Mouse (Mus musculus): Measurements from ENCODE around the gene Mr1. TPM values are rescaled to one million over a fixed set of nuclear protein-coding genes. Genes with fewer than 3 reads are reported as not detected.
"Not testable (repeated sequence)": the region's sequence is repeated elsewhere in the genome, so short reads cannot be mapped to it uniquely, and the experiment has no call there.

Gene Mr1
- total RNA-seq (2015) (4.6 and 7.6 TPM in 2 replicates), total RNA-seq (2017) (3.3 and 4.1 TPM in 2 replicates)

DNA sequence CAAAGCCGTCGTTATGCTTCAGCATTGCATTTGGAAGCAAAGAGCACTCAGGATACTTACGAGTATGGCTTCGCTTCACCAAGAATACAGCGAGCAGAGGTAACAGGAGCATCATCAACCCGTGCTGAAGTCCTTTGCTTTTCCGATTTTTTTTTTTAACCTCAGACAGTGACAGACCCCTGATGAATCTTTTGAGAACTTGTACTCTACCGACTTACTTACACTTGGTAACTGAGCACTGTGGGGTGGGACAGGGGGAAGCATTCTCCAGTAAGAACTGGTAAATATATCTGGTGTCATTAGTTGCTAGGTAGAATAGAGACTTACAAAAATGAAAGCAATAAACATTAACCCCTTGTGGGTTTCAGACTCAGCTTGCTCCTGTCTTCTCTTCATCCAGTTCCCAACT lies at the start of gene Mr1:
Gene Mr1, minus strand, starts transcription at position 243 of the 409 bp plus-strand sequence.
- peak; percentile 93 for ATAC-seq (replicated peaks; ENCODE audit: poor library complexity)

DNA sequence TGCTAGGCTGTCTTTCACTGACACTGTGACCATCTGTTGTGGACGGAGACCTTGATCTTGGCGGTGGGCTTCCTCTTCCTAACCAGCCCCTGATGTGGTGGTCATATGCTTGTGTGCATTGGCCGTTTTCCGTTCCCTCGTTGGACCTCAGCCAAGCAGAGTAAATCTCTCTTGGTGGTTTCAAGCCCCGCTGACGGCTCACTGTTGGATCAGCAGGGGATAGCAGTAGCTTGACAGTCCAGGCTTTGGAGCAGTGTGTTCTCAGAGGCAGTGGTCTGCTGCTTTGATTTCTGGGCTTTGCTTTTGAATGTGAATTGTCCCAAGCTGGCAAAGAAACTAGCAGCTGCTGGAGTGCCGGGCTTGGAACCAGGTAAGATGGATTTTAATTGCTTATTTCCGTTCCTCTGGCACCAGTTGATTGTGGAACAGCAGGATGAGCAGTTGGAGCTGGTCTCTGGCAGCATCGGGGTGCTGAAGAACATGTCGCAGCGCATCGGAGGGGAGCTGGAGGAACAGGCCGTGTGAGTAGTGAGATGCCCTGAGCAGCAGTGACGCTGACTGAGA lies 46.3 kb upstream of the Mr1 start:
- peak; percentile 17; the same call in 1 of the 2 replicates for ATAC-seq (replicated peaks; ENCODE audit: poor library complexity)

DNA sequence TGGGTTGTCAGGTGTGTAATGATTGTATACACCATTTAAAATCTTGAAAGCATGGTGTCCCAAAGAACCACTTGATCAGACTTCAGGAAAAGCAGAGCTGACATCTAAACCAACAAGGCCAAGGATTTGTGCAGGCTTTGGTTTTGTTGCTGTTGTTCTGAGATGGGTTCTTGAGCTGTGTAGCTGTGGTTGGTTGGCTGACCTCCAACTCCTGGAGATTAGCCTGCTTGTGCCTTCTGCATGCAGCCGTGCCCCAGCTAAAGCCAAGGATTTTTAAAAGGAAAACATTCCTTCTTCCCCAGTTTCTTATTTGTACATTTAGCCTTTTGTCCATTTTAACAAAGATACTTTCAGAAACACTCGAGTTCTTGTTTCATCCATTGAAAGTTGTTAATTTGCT lies 45.1 kb upstream of the Mr1 start:
- ATAC-seq (replicated peaks; ENCODE audit: poor library complexity) = no peak

DNA sequence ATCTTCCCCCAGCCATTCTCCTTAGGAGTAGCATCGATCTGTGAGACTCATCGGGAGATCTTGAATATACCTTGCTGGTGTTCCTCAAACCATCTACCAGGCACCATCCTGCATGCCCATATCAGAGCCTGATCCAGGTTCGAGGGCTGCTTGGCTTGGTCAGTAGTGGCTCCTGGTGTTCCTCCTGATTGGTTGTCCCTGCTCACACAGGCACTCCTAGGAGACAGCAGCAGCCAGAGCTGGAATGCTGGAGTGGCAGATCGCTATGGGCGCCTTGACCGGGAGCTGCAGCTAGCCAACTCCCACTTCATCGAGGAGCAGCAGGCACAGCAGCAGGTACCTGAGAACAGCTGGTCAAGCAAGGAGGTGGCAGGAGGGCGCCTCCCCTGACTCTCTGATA lies 44.6 kb upstream of the Mr1 start:
- ATAC-seq (replicated peaks; ENCODE audit: poor library complexity) = no peak

DNA sequence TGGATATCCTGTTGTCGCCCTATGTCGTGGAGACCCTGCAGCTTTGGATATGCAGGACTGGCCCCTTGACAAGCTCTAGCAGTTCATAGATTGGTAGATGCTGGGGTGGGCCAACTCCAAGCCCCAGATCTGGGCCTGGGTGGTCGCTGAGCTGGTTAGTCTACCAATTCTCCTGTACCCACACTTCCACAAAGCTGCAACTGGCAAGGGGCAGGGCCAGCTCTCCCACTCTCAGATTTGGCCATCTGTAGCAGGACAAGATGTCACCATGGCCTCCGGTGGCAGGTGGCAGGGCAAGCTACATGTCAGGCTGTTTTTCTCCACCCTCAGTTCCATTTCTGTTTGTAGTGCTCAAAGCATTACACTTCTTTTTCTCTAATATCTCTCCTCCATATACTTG lies 42.0 kb upstream of the Mr1 start:
- ATAC-seq (replicated peaks; ENCODE audit: poor library complexity) = no peak

DNA sequence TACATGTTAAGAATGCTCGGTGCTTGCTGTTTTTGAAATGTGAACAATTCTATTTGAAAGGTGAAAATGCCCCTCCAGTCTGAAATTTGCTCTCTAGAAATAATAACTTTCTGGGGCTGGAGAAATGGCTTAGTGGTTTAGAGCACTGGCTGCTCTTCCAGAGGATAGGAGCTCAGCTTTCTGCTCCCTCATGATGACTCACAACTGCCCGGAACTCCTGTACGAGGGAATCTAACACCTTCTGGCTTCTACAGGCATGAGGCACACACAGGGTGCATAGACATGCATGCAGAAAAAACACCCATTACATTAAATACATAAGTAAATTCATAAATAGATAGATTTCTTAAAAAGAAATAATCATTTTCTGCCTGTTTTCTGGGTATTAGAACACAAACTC lies 37.6 kb upstream of the Mr1 start:
- ATAC-seq (replicated peaks; ENCODE audit: poor library complexity) = no peak

DNA sequence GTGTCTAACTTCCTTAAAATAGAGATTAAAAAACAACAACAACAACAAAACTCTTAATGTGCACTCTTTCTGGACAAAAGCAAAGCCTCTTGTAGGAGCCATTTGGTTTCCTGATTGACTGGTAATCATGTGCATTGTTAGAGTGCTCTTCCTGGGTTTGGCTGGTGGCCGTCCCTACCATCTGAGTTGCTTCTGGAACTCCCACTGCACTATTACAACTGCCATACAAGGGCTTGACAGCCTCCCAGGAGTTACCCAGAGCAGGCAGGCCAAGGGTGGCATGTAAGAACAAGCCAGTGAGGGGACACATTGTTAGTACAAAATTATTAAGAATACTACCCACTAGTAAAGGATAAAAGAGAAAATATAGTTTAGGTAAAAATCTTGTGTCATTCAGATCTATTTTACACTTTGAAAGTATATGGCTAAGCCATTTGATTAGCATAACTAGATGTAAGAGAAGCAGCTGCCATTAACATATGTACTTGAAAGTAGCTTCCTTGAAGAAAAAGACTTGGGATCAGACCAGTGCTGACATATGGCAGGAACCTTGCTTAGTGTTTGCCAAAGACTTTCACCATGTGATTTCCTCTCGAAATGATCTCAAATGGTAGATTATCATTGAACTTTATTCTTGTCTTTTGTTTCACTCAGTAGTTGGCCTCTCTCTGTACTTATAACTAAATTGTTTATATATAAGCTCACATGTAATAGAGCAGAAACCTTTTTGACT lies 31.7 kb upstream of the Mr1 start:
- no peak for ATAC-seq (replicated peaks; ENCODE audit: poor library complexity)

DNA sequence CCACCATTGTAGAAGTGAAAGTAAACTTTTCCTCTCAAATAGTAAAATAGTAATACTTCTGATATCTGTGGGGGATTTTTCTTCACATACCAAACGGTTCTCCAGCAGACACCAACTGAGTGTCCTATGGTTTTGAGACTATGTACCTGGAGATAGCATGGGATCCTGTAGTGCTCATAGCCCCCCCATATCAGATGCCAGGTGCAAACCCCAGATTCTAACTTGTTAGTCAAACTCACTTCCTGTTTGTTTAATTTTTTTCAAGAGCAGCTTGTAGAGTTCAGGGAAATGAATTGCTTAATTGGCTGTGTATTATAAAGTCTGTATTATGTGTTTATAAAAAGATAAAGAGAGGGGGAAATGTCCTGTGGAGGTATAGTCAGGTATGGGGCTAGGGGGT lies 27.8 kb upstream of the Mr1 start:
- ATAC-seq (replicated peaks; ENCODE audit: poor library complexity) = no peak

DNA sequence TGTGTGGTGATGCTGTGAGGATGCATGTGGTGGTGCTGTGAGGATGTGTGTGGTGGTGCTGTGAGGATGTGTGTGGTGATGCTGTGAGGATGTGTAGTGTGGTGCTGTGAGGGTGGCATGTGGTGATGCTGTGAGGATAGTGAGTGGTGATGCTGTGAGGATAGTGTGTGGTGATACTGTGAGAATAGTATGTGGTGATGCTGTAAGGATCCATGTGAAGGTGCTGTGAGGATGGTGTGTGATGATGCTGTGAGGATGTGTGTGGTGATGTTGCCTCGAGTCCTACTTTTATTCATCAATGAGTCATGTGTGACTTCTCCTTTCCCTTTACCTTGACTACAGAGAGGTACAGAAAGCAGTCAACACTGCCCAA lies 27.0 kb upstream of the Mr1 start:
- not testable (repeated sequence) for ATAC-seq (replicated peaks; ENCODE audit: poor library complexity)

DNA sequence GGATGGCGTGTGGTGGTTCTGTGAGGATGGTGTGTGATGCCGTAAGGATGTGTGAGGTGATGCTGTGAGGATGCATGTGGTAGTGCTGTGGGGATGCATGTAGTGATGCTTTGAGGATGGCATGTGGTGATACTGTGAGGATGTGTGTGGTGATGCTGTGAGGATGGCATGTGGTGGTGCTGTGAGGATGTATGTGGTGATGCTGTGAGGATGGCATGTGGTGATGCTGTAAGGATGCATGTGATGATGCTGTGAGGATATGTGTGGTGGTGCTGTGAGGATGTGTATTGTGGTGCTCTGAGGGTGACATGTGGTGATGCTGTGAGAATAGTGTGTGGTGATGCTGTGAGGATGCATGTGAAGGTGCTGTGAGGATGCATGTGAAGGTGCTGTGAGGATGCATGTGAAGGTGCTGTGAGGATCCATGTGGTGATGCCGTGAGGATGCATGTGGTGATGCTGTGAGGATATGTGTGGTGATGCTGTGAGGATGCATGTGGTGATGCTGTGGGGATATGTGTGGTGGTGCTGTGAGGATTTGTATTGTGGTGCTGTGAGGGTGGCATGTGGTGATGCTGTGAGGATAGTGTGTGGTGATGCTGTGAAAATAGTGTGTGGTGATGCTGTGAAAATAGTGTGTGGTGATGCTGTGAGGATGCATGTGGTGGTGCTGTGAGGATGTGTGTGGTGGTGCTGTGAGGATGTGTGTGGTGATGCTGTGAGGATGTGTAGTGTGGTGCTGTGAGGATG lies 26.5 kb upstream of the Mr1 start:
- no peak for ATAC-seq (replicated peaks; ENCODE audit: poor library complexity)

DNA sequence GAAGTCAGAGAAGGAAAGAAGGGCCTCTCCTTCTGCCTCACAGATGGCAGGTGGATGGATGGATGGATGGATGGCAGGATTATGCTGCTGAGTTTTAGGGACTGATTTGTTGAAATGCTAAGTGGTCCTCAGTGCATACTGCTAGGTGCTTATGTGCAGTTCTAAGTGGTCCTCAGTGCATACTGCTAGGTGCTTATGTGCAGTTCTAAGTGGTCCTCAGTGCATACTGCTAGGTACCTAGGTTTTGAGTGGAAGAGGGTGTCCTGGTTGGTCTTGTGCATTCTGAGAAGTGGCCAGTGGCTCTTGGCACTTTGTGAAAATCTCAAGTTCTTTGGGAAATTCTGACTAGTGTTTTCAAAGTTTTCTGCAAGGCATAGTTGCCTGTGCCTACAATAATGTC lies 23.3 kb upstream of the Mr1 start:
- ATAC-seq (replicated peaks; ENCODE audit: poor library complexity) = no peak

DNA sequence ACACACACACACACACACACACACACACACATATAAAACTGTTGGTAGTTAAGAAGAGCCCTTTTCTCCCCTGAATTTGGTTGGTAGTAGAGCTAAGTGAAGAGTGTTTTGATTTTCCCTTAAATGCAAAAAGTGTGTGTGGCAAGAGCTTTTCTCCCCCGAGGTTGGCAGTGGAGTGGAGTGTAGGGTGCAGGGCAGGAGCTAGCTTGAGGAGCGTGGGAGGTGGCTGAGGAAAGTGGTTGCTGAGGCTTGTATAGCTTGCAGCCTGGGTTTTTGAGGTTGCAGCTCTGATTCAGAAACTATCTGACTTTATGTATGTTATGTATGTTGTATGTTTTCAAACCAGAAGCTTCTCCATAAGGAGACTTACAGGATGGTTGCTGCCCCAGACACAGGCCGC lies 20.8 kb upstream of the Mr1 start:
- no peak for ATAC-seq (replicated peaks; ENCODE audit: poor library complexity)

DNA sequence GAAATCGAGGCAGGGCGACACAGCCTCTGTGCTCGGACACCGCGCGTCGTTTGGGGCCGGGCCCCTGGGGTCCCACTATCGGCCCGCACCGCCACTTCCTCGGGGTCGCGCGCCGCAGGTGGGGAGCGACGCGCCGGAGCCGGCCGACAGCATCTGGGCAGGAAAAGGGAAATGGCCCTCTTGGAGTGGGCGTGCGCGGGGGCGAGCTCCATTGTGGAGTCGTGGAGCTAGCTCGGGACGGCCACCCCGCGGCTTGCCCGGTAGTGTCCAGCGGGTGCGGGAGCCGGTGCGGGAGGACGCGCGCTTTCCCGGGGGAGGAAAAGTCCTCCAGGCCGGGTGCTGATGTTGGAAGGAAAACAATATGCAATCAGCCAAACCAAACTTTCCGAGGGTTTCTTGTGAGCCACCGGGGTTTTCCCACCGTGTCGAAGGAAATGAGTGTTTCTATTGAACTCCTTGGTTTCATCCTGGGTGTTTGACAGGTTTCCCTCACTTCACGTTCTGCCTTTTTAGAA lies 12.4 kb upstream of the Mr1 start:
- ATAC-seq (replicated peaks; ENCODE audit: poor library complexity) = peak; percentile 45

DNA sequence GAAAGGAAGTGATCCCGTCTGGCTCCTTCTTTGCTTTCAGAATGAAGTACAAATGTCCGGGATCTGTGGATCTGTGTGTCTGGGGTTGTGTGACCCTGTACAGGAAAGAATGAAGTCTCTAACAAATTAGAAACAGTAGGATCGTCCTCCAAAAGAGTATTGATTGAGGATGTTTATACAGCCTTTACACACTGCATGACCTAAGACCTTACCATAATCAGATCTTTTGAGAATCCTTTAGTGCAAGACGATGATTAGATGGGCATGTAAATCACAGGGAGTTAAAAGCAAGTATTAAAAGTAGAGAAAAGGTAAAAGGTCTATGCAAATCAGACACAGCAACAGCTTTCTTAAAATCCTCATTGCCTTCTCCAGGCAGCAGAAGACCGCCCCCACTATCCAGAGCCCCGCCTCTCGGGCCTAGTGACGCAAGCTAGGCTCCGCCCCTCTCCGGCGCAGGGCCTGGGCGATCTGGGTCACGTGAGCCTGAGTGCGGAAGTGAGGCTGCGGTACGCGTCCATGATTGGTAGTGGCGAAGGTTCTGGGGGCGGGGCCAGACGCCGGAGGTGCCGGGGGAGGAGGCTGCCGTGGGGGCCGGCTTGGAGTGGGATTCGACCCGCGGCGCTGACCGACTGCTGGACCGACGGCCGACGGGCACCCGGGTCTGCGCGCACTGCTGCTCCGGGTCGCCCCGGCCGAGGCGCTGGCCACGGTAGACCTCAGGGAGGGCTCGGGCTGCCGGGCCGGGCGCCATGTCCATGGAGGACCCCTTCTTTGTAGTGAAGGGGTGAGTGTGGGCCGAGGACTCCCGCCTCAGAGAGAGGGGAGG lies 11.7 kb upstream of the Mr1 start, which contains the start of gene Stx6:
Gene Stx6, plus strand, starts transcription at position 575 of the 829 bp plus-strand sequence.
- peak; percentile 99 for ATAC-seq (replicated peaks; ENCODE audit: poor library complexity)

DNA sequence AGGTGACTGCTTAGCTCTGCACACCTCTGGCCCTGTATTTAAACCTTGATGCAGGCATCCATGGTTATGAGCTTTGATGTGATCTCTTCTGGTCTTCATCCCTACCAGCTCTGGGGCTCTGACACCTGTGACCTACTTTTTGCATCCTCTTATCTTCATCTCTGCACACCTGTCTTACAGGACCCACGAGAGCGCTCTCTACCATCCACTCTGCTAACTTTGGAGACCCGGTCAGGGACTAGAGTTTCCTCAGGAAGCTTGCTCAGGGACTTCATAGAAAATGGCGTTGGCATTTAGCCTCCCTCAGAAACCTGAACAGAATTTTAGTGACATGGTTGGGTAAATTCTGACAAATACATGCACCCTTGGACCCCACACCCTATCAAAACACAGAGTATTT lies 7.3 kb upstream of the Mr1 start:
- ATAC-seq (replicated peaks; ENCODE audit: poor library complexity) = no peak

DNA sequence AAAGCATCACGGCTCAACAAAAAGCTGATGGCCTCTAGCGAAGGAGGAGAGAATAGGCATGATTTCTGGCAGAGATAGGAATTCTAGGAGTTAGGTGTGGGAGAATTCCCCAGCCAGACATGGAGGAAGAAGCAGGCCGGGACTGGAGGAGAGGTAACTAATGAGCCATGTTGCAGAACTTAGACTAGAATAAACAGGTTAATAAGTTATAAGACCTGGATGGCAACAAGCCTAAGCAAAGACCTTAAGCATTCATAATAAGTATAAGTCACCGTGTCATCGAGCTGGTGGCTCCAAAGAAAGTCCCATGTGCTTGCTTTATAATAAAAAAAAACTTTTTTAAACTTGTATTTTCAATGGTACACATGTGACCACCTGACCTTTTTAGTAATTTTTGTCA lies 4.2 kb upstream of the Mr1 start:
- ATAC-seq (replicated peaks; ENCODE audit: poor library complexity) = no peak

DNA sequence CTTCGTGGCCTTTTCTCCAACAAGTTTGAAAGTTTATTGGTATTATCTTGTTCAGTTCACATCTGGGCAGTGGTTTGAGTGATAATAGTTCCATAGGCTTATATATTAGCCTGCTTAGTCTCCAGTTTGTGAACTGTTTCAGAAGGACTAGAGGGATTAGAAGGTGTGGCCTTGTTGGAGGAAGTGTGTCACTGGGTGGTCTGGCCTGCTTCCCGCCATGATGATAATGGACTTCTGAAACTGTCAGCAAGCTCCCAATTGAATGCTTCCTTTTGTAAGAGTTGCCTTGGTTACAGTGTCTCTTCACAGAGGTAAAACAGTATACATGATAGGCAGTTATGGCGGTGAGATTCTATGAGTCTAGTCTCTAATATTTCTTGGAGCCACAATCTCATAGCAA lies 2.8 kb upstream of the Mr1 start:
- ATAC-seq (replicated peaks; ENCODE audit: poor library complexity) = no peak

DNA sequence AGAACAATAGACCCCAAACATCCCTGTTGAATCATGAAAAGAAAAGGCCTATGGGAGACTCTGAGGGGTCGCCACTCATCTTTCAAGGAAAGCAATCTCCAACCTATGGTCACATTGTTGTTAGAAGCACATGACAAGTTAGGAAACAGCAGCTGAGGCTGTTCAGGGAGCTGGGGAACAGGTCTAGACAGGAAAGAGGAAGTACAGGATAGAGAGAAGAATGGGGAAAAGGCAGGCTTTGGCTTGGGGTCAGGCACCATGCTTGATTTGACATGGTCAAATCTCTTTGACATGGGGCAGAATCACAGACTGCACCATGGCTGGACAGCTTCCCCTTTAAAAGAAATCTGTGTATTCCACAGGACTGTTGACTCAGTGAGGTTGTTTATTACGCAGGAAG lies 614 bp upstream of the Mr1 start:
- peak; percentile 32 for ATAC-seq (replicated peaks; ENCODE audit: poor library complexity)

DNA sequence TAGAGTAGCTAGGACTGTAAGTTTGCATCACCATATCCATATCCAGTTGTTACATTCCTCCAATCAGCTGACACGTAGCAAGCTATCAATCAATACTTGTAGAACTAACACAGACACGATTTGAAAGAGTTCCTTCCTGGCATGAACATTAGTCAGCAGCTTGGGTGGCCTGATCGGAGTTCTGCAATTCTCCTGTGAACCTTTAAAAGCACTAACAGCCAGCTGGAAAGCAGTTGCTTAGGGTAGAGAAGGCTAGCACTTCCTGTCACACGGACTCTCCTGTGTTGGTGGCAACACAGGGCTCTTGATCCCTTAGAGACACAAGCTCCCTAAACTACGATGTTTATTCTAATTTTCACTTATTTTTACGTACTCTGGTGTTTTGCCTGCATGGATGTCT lies 994 bp downstream of the Mr1 start:
- peak; percentile 74 for ATAC-seq (replicated peaks; ENCODE audit: poor library complexity)

DNA sequence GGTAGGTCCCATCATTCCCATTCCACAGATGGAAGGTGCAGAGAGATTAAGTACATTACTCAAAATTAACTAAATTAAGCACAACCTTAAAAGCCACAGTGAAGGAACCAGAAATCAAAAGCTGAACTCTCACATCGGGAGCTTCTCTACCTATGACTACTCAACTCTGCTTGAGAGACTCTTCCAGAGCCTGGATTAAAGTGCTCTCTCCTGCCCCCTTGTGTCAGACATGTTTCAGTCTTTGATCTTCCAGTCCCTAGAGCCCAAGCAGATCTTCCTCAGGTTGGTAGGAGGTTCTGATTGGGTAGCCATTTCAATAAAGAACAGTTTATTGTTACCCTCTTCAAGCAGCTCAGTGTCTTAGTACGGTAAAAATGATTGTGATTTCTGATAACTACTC lies 6.5 kb downstream of the Mr1 start:
- peak; percentile 97 for ATAC-seq (replicated peaks; ENCODE audit: poor library complexity)

DNA sequence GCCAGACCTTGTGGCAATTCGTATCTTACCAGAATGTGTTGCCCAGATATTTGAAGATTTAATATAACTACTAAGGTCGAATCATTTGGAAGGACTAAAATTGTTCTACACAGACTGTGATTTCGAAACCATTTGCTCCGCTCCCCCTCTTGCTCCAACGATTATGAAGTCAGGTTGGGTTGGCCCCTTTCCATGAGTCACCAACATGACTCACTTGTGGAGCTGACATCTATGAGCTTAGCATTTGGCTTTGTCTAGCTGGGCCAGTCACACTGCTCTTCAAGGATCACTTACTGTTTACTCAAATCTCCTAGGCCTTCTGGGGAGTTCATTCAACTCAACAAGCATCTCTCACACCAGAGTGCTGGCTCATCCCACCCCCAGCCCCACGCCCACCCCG lies 7.8 kb downstream of the Mr1 start:
- ATAC-seq (replicated peaks; ENCODE audit: poor library complexity) = peak; percentile 74

Data from megakaryocyte progenitor cell, adult 5-6 weeks (primary cell).